Mouse (Mus musculus) brain, embryonic 14.5 days (tissue): ENCODE measurements at regions not wholly inside any gene's neighbourhood (a gene's known extent, or its start where the extent isn't known, plus 50 kb on each side); places are given as distances from the start of the nearest gene placed in this dataset.

Experiments used
- CTCF ChIP-seq: fragments of 200-500 bp; IDR thresholded peaks from 2 replicates; pipeline ENCODE4 v1.5.1; 2012; ENCODE audit warnings: inconsistent platforms, mild to moderate bottlenecking, moderate library complexity, borderline replicate concordance; ENCODE audit not compliant: insufficient read depth, insufficient read length; ENCODE audit errors: extremely low read depth
- POLR2A ChIP-seq: fragments of 200-500 bp; IDR thresholded peaks from 2 replicates; pipeline ENCODE4 v1.6.1; 2012; ENCODE audit warnings: mild to moderate bottlenecking, inconsistent platforms, borderline replicate concordance; ENCODE audit not compliant: poor library complexity, insufficient read depth, insufficient read length, severe bottlenecking; ENCODE audit errors: extremely low read depth

- TF ChIP-seq CTCF = no peak
- TF ChIP-seq POLR2A = no peak
Observed at GRCm38 (mm10) chr2:170294657-170295056, 133.0 kb downstream of the Bcas1 start.
